Mouse (Mus musculus) liver, postnatal 0 days (tissue): ENCODE measurements around the gene Mpzl1.

Source experiments
- CTCF ChIP-seq: sonication (generic); IDR thresholded peaks from 2 replicates; pipeline ENCODE4 v1.5.1; 2016; ENCODE audit warnings: antibody characterized with exemption, low read depth
- EP300 ChIP-seq: IDR thresholded peaks from 2 replicates; pipeline ENCODE4 v1.6.1; 2016; ENCODE audit warnings: antibody characterized with exemption, low read depth, mild to moderate bottlenecking

DNA sequence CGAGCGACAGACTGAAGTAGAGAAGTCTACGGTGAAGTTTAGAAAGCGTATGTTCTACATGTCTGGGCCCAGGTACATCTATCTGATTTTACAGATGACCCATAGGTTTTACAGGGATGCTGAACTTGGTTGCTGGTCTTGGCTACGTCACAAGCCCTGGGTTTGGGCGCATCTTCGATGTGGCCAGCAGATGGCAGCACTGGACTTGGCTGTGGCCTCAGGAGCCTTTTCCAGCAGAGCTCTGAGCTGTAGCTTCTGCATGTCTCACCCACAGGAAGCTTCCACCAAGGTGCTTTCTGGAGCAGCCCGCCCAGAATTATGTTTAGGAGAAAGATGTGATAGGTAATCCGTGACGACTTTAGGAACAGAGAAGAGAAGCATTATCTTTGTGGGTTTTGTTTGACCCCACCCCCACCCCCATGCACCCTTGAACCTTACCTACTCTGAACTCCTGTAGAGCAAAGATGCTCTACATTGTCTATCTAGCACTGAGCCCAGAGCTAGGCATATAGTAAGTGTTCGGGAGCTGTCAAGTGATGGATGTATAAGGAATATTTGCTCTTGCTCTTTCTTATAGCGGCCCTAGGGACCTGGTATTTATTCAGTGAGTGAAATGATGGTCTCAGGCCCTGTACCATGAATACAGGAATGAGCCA, 50.7 kb downstream of the Mpzl1 start:
- TF ChIP-seq CTCF (peak; percentile 98), EP300 (no peak)
